Mouse (Mus musculus) erythroid progenitor cell, adult 5-6 weeks (primary cell): ENCODE measurements around the gene Atf4. TPM values are rescaled to one million over a fixed set of nuclear protein-coding genes. Genes with fewer than 3 reads are reported as not detected.

Source experiments
- ATAC-seq: replicated peaks from 2 replicates; pipeline ENCODE4 v1.8.0; 2016; ENCODE audit warnings: moderate number of reproducible peaks, mild to moderate bottlenecking, moderate TSS enrichment, inconsistent platforms; ENCODE audit not compliant: poor library complexity, low FRiP score, severe bottlenecking
- total RNA-seq, 2 experiments: library from RNA; stranded (forward) in 1 of 2; stranded (reverse) in 1 of 2; fragments of 150-400 nt in 1 of 2; fragments of 186-747, 209-891 nt in 1 of 2; gene quantifications; 2 replicates each; pipeline versions ENCODE4 v1.2.3 to v1.2.4; 2015 to 2017; ENCODE audit warnings: low replicate concordance in 2 of 2

The Atf4 gene
- total RNA-seq, 2 experiments from 2014 or later, result 355 to 402 TPM

DNA sequence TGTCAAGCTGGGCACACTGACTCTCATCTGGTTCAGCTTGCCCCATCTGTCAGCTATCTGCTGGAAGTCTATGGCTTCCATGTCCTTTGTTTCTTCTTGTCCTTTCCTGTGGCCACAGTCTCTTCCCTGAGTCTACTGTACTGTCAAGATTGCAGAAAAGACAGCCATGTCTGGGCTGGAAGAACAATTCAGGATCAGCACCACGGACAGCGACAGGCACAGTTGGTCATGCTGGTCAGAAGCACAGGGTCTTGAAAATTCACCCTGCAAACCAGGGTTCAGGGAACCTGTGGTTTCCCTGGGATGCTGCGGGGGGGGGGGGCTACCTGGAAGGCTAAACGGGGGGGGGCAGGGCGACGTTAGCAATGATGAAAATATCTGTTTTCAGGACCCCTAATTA is 22.6 kb downstream of the Atf4 start:
- ATAC-seq, result no peak

DNA sequence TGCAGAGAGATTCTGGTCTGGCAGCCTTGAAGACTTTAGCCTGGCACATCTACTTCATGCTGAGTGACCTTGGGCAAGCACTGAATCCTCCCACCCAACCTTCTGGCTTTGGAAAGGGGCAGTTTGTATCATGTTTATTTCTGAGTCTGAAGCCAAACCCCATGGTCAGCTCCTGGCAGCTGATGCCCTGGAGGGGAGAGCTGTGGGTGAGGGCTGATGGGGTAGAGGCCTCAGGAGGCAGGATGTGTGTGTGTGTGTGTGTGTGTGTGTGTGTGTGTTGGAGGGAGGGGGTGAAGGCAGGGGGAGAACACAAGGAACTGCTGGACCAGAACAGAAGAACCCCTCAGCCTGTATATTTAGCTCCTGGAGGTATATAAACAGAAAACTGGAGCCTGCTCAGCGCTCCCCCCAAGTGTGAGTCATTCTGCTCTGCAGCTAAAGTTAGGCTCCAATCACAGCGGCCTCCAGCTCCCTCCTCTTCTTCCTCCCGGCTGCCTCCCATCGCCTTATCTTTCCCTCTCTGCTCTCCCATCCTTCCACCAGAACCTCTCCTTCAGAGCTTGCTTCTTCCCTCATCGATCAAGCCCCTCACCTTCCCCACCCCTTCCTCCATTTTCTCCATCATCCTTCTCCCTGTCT is 23.3 kb downstream of the Atf4 start:
- ATAC-seq, result no peak

DNA sequence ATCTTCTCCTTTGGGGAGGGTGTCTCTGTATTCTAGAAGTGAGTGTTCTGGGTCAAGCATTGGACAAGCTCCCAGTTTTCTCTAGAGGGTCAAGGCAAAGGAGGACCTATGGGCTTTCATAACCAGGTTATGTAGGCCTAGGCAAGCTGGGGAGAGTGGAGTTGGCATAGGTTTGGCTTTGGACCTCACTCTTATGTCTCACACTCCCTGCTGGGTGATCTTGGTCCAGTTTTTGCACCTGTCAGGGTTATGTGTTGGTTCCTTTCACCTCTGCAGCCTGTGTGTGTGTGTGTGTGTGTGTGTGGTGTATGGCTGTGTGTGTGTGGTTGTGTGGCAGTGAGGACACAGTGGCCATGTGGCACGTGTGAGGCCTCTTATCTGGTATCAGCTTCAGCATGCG is 24.1 kb downstream of the Atf4 start:
- ATAC-seq, result no peak

DNA sequence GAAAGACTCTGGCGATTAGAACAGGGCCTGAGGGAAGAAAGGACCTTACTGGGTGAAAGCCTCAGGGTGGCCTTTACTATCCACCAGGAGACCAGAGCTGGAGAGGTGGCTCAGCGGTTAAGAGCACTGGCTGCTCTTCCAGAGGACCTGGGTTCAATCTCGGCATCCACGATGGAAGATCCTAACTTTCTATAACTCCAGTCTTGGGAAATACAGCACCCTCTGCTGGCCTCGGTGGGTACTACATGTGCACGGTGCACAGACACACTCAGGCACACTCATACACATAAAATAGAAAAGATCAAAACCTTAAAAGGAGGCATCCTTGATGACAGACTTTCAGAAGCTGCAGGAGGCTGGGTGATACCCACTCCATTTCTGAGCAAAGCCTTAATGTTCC is 25.7 kb downstream of the Atf4 start:
- ATAC-seq, result peak; percentile 66

DNA sequence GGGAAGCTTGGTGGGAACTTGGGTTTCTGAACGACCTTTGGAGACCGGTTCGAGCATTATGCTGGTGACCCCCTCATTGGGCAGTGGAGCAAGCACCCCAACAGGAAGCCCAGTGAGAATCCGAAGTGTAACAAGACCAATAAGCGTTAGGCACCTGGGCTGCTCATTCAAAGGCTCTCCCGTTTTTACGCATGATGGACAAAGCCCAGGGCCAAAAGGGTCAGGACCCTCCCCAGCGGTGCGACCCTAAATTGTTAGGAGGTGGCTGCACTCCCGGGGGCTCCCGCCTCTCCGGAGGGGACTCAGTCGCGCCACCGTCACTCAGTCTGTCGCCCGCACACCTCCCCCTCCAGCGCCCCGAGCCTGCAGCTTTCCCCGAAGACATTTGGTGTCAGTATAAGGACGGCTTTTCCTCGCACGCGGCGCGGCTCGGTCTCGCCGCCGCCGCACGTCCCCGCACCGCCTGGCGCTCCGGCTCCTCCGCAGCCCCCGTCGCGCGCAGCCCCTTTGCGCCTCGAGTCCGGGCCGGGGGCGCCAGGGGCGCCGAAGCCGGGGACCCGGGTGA is 31.9 kb downstream of the Atf4 start, which contains the start of gene Cacna1i:
Cacna1i (plus strand) TSS at position 388 of the 565 bp plus-strand sequence.
- ATAC-seq, result no peak

DNA sequence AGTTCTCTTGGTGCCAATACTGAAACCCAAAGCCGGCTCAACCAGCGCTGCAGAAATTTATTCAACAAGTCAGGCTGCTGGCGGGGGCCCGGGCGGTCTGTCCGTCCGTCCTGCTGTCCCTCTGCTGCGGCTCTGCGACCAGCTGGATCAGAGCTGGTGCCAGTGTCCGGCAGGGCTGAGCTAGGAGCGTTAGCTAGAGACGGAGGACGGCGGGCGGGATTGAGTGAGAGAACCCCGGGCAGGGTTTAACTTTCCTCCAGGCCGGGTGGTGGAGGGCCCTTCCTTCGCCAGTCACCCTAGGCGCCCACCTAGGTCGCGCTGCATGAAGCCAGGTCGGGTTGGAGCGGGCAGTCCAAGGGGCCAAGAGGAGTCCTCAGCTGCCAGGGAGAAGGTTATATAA is 33.1 kb downstream of the Atf4 start:
- no peak for ATAC-seq

DNA sequence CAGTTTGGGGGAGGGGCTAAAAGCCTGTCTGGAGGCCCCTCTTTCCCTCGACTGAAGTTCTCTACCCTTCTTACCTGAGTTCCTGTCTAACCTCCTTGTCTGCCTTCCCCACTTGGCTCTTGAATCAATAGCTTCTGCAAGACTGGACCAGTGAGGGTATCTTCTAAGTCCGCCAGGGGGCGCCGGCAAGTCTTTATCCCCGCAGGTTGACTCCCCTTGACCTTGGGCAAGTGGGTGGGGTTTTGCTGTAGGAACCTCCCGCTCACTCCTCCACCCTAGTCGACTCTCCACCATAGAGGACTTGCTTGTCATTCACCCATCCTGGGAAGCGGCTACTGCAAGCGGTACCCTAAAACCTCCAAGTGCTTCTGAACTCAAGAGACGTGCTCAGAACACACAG is 34.5 kb downstream of the Atf4 start:
- ATAC-seq, result peak; percentile 73

DNA sequence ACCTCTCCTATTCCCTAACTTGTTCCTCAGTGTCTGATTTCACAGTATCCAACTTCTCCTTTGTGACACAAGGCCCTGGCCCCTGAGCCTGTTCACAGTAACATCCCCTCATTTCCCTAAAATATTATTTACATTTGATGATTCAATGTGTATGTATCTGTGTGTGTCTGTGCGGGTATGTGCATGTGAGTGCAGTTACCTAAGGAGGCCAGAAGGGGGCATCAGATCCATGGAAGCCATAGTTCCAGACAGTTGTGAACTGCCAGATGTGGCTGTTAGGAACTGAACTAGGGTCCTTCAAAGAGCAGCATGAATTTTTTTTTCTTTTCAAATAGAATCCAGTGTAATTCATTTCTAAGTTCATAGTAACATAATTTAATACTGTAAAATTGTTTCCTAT is 42.2 kb downstream of the Atf4 start:
- ATAC-seq, result no peak

DNA sequence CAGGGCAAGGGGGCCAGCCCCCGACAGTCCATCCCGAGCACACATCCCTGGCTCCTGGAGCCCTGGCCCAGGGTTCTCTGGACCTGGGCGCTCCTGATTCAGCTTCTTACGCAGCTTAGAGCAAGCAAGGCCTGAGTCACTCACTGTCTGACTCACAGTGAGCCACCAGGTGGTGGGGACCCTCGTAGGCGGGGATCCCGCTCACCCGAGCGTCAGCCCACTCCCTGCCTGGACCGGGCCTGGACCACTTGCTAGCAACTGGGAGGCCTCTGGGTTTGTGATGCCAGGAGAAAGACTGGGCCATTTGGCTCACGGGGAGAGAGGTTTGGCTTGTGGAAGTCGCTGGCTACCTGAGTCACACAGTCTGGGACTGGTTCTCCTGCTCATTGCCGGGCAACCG is 48.8 kb downstream of the Atf4 start:
- no peak for ATAC-seq

DNA sequence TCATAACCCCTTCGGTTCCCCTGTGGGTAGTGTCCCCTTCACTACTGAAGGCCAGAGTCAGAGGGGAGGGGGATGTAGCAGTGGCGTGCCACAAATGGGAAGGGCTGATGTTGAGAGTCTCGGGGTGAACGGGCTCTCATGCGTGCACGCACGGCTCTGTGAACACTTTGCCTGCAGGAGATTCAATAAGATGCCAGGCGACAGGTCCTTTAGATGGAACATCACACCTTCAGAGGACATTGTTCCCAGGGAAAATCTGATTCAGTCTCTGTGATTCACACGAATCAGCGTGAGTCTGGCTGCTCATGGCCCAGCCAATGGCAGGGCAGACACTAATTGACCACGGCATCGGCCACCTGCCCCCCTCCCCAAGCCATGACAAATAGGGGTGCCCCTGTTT is 49.2 kb downstream of the Atf4 start:
- no peak for ATAC-seq

DNA sequence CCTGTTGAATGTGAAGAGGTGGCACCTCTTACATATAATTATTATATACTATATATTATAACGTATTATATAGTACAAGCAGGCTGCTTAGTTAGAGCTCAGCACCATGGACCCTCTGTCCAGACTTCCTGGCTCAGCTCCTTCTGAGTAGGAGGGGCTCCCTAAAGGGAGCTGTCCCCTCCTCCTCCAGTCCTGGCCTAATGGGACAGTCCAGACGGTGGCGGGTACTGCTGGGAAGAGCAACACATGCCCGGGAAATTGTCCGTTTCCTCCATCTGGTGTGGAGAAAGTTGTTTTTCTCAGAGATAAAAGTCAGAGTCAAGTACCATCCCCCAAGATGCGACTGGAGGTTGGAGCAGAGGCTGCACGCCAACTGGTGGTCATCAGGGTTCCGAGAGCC is 51.2 kb downstream of the Atf4 start:
- ATAC-seq, result no peak

Other genes with a start within 250 kb of the Atf4 start
- gene Pdgfb, start 240.2 kb upstream of the Atf4 start, total RNA-seq (2015; ENCODE audit: low replicate concordance), result 1.3 TPM in 1 of 2 replicates, not detected in the other
- 1.6 TPM in 1 of 2 replicates, not detected in the other for gene Pdgfb, start 240.2 kb upstream of the Atf4 start, total RNA-seq (2017; ENCODE audit: low replicate concordance)
- 19.1 and 20.1 TPM in 2 replicates for gene Syngr1, start 163.8 kb upstream of the Atf4 start, total RNA-seq (2015; ENCODE audit: low replicate concordance)
- gene Syngr1, start 163.8 kb upstream of the Atf4 start, total RNA-seq (2017; ENCODE audit: low replicate concordance), result 3.6 and 16.7 TPM in 2 replicates
- 600 and 647 TPM in 2 replicates for gene Rpl3, start 163.3 kb upstream of the Atf4 start, total RNA-seq (2015; ENCODE audit: low replicate concordance)
- gene Rpl3, start 163.3 kb upstream of the Atf4 start, total RNA-seq (2017; ENCODE audit: low replicate concordance), result 701 and 821 TPM in 2 replicates
- 8.6 and 9.2 TPM in 2 replicates for gene Tab1, start 122.1 kb upstream of the Atf4 start, total RNA-seq (2015; ENCODE audit: low replicate concordance)
- 22.5 and 26.3 TPM in 2 replicates for gene Tab1, start 122.1 kb upstream of the Atf4 start, total RNA-seq (2017; ENCODE audit: low replicate concordance)
- gene Mgat3, start 81.5 kb upstream of the Atf4 start, total RNA-seq (2015; ENCODE audit: low replicate concordance), result not detected in 2 replicates
- not detected in 2 replicates for gene Mgat3, start 81.5 kb upstream of the Atf4 start, total RNA-seq (2017; ENCODE audit: low replicate concordance)
- gene Mief1, start 21.2 kb upstream of the Atf4 start, total RNA-seq (2015; ENCODE audit: low replicate concordance), result 15.5 and 18.9 TPM in 2 replicates
- gene Mief1, start 21.2 kb upstream of the Atf4 start, total RNA-seq (2017; ENCODE audit: low replicate concordance), result 18.1 and 23.0 TPM in 2 replicates
- gene AC140267.1, start 19.3 kb upstream of the Atf4 start, total RNA-seq (2015; ENCODE audit: low replicate concordance), result 43.2 TPM in 1 of 2 replicates, not detected in the other
- not detected in 2 replicates for gene AC140267.1, start 19.3 kb upstream of the Atf4 start, total RNA-seq (2017; ENCODE audit: low replicate concordance)
- 13.8 and 15.5 TPM in 2 replicates for gene Rps19bp1, start 9.1 kb downstream of the Atf4 start, total RNA-seq (2015; ENCODE audit: low replicate concordance)
- 3.8 and 11.3 TPM in 2 replicates for gene Rps19bp1, start 9.1 kb downstream of the Atf4 start, total RNA-seq (2017; ENCODE audit: low replicate concordance)
- not detected in 2 replicates for gene Cacna1i, start 32.1 kb downstream of the Atf4 start, total RNA-seq (2015; ENCODE audit: low replicate concordance)
- not detected in 2 replicates for gene Cacna1i, start 32.1 kb downstream of the Atf4 start, total RNA-seq (2017; ENCODE audit: low replicate concordance)